Mouse (Mus musculus) brain, embryonic 18.5 days (tissue): Measurements from ENCODE around the gene Slc32a1.

Experiments
- DNase-seq: peaks from one replicate; pipeline ENCODE4 v3.0.0-alpha.2; 2012; ENCODE audit warnings: low read depth, low spot score

Gene Slc32a1

GRCm38 (mm10) chr2:158610488-158611325 is at the start of gene Slc32a1:
TSS of gene Slc32a1 (plus strand) at chr2:158610767.
- DNase-seq: no peak

GRCm38 (mm10) chr2:158560801-158561200 is 49.8 kb upstream of the Slc32a1 start:
- no peak for DNase-seq

GRCm38 (mm10) chr2:158561371-158562144 is 49.0 kb upstream of the Slc32a1 start:
- DNase-seq: no peak

- no peak for DNase-seq
Observed at GRCm38 (mm10) chr2:158570421-158571081, 40.0 kb upstream of the Slc32a1 start.

- DNase-seq: no peak
Observed at GRCm38 (mm10) chr2:158579979-158580378, 30.6 kb upstream of the Slc32a1 start.

- DNase-seq: no peak
Observed at GRCm38 (mm10) chr2:158584621-158585358, 25.8 kb upstream of the Slc32a1 start.

- DNase-seq: no peak
Observed at GRCm38 (mm10) chr2:158588524-158589271, 21.9 kb upstream of the Slc32a1 start.

GRCm38 (mm10) chr2:158590495-158590894 is 20.1 kb upstream of the Slc32a1 start:
- no peak for DNase-seq

GRCm38 (mm10) chr2:158591286-158591685 is 19.3 kb upstream of the Slc32a1 start:
- no peak for DNase-seq

- DNase-seq: no peak
Observed at GRCm38 (mm10) chr2:158593371-158593770, 17.2 kb upstream of the Slc32a1 start.

GRCm38 (mm10) chr2:158595103-158595502 is 15.5 kb upstream of the Slc32a1 start:
- no peak for DNase-seq

- no peak for DNase-seq
Observed at GRCm38 (mm10) chr2:158595577-158595976, 15.0 kb upstream of the Slc32a1 start.

- DNase-seq: no peak
Observed at GRCm38 (mm10) chr2:158596803-158597202, 13.8 kb upstream of the Slc32a1 start.

GRCm38 (mm10) chr2:158600517-158600916 is 10.1 kb upstream of the Slc32a1 start:
- no peak for DNase-seq

- no peak for DNase-seq
Observed at GRCm38 (mm10) chr2:158601326-158601725, 9.2 kb upstream of the Slc32a1 start.

GRCm38 (mm10) chr2:158602663-158603062 is 7.9 kb upstream of the Slc32a1 start:
- no peak for DNase-seq

GRCm38 (mm10) chr2:158606511-158606964 is 4.0 kb upstream of the Slc32a1 start:
- no peak for DNase-seq

GRCm38 (mm10) chr2:158609681-158610080 is 886 bp upstream of the Slc32a1 start:
- DNase-seq: no peak

GRCm38 (mm10) chr2:158611326-158611719 is 756 bp downstream of the Slc32a1 start:
- no peak for DNase-seq
